Mouse (Mus musculus): ENCODE data around the gene 5730455P16Rik. TPM values are rescaled to one million over a fixed set of nuclear protein-coding genes. Genes with fewer than 3 reads are reported as not detected.
"Not testable (repeated sequence)": the region's sequence is repeated elsewhere in the genome, so short reads cannot be mapped to it uniquely, and the experiment has no call there.

5730455P16Rik gene
- 34.7 and 41.3 TPM in 2 replicates for polyA plus RNA-seq (2015; fragmentation: Nextera tagmentation; extraction: Ambion mirVana)

DNA sequence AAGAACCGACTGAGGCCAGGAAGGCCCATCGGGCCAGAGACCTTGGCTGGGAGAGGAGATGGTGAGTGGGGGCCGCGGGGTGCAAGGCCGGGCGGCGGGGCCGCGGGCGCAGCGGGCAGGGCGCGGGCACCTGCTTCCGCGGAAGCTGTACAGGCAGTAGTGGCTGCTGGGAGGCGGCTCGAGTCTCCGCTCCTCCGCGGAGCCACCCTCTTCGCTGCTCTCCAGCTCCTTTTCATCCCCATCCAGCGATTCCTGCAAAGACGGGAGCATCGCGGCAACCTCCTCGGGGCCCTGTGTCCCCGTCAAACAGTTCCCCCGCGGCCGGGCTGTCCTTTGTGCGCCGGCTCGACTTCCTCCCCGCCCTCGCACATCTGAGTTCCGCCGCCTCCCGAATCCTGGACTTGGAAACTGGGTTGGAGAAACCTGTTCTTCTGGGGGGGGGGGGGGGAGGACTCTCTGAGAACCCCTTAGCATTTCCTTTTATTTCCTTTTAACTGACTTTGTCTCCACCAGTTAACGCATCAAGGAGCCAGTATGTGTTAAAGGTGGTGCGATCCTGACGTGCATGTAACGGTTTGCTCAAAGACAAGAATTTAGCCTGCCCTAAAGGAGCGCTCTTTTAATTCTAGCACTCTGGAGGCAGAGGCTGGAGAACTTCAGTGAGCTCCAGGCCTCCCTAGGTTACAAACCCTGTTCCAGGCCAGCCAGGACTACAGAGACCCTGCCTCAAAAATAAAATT, at the start of gene 5730455P16Rik:
TSS of gene 5730455P16Rik (minus strand) at position 323 of the 740 bp plus-strand sequence.
- H3K4me1 ChIP-seq = peaks cover 28% of the 10 kb centered on the region
- peak within 1 kb of the TSS; percentile 94 for H3K4me3 ChIP-seq (replicated peaks)
- H3K4me2 ChIP-seq = peak within 1 kb of the TSS; percentile 82
- 2% methylated on average over 42 of the region's 43 CpGs for WGBS
- ATAC-seq (ENCODE audit: low FRiP score) = peak; percentile 85
- peaks cover 22% of the 10 kb centered on the region for H3K36me3 ChIP-seq
- peak within 1 kb of the TSS; percentile 95 for H3K27ac ChIP-seq (replicated peaks)
- H3K9me3 ChIP-seq (replicated peaks) = no peaks in the 10 kb centered on the region
- H3K9ac ChIP-seq (replicated peaks) = peak within 1 kb of the TSS; percentile 100
- H3K27me3 ChIP-seq (replicated peaks) = no peaks in the 10 kb centered on the region

DNA sequence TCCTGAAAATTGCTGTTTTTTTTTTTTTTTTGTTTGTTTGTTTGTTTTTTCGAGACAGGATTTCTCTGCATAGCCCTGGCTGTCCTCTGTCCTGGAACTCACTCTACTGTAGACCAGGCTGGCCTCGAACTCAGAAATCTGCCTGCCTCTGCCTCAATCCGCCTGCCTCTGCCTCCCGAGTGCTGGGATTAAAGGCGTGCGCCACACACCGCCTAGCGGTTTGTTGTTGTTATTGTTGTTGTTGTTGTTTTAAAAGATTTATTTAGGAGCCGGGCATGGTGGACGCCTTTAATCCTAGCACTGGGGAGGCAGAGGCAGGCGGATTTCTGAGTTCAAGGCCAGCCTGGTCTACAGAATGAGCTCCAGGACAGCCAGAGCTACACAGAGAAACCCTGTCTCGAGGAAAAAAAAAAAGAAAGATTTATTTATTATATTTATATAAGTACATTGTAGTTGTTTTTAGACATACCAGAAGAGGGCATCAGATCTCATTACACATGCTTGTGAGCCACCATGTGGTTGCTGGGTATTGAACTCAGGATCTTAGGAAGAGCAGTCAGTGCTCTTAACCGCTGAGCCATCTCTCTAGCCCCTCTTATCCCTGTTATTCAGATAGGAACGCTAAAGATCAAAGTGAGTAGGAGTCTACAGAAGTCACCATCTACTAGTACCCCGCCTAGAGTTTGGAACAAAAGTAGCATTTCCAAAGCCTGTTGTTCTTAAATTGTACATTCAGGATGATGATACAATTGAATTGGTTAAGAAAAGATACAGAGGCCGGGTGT, 48.4 kb upstream of the 5730455P16Rik start:
- not testable (repeated sequence) for ATAC-seq (ENCODE audit: low FRiP score); H3K9me3 ChIP-seq (replicated peaks)
- 85% methylated on average over 16 of the region's 16 CpGs for WGBS

DNA sequence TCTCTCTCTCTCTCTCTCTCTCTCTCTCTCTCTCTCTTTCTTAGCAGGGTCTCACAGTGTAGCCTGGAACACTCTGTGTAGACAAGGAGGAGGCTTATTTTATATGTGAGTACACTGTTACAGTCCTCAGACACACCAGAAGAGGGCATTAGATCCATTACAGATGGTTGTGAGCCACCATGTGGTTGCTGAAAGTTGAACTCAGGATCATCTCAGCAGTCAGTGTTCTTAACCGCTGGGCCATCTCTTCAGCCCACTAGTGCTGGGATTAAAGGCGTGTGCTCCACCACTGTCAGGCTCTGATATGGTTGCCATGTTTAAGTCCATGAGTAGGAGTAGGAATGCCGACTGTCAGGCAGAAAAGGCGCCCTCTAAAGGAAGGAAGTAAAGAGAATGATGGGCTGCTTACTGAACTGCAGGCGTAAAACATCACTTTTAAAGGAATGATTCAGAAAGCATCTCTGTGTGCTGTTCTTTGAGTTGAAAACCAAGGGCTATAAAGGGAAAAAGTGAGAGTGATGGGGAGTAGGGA, 47.5 kb upstream of the 5730455P16Rik start:
- ATAC-seq (ENCODE audit: low FRiP score) = no peak
- WGBS = 68% methylated on average over 5 of the region's 5 CpGs
- Histone ChIP-seq H3K36me3 (no peaks in the 10 kb centered on the region), H3K27me3 (replicated peaks) (no peaks in the 10 kb centered on the region), H3K4me2 (no peak overlapping the region), H3K4me1 (peaks cover 13% of the 10 kb centered on the region), H3K27ac (replicated peaks) (no peak overlapping the region), H3K9me3 (replicated peaks) (no peaks in the 10 kb centered on the region), H3K9ac (replicated peaks) (no peak overlapping the region), H3K4me3 (replicated peaks) (no peak overlapping the region)

More for the DNA sequence above, 48.4 kb upstream of the 5730455P16Rik start:
- not testable (repeated sequence) for H3K27ac ChIP-seq (replicated peaks); H3K27me3 ChIP-seq (replicated peaks); H3K36me3 ChIP-seq; H3K4me2 ChIP-seq; H3K9ac ChIP-seq (replicated peaks); H3K4me3 ChIP-seq (replicated peaks)
- peaks cover 16% of the 10 kb centered on the region for H3K4me1 ChIP-seq

DNA sequence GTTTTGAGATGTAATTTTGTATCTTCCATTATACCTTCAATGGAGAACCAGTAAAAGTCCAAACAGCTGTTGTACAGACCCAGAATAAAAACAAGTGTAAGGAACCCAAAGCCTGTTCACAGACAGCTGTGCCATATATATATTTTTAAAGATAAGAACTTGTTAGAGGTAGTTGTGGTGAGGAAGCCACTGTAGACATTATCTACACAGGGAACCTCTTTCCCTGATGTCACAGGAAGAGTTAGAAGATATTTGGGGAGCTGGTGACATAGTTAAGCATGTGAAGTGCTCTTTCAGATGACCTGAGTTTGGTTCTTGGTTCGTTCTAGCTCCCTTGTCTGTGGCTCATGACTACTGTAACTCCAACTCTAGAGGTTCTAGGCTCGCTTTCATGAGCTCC, 46.9 kb upstream of the 5730455P16Rik start:
- Histone ChIP-seq H3K27me3 (replicated peaks) (no peaks in the 10 kb centered on the region), H3K9ac (replicated peaks) (no peak overlapping the region), H3K27ac (replicated peaks) (no peak overlapping the region), H3K9me3 (replicated peaks) (no peaks in the 10 kb centered on the region), H3K36me3 (no peaks in the 10 kb centered on the region), H3K4me1 (peaks cover 9% of the 10 kb centered on the region), H3K4me2 (no peak overlapping the region), H3K4me3 (replicated peaks) (no peak overlapping the region)
- WGBS = 92% methylated on average over 2 of the region's 2 CpGs
- no peak for ATAC-seq (ENCODE audit: low FRiP score)

DNA sequence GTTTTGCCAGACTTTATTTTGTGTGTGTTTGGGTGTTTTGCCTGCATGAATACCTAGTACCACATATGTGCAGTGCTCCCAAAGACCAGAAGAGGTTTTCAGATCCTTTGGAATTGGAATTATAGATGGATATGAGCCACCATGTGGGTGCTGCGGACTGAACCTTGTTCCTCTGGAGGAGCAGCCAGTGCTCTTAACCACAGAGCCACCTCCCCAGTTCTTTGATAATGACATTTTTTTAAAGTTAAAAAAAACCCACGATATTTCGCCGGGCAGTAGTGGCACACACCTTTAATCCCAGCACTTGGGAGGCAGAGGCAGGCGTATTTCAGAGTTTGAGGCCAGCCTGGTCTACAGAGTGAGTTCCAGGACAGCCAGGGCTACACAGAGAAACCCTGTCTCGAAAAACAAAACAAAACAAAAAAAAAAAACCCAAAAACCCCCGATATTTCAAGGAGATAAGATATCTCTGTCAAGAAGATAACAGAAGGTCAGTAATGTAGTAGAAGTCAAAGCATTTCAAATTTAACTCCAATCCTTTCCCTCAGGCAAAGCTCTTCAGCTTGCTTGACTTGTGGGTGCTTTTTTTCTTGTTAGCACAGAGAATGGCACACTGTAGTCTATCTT, 43.7 kb upstream of the 5730455P16Rik start:
- Histone ChIP-seq H3K9me3 (replicated peaks) (no peaks in the 10 kb centered on the region), H3K4me1 (no peaks in the 10 kb centered on the region), H3K4me2 (no peak overlapping the region), H3K9ac (replicated peaks) (no peak overlapping the region), H3K27ac (replicated peaks) (no peak overlapping the region), H3K36me3 (peaks cover 8% of the 10 kb centered on the region), H3K4me3 (replicated peaks) (no peak overlapping the region), H3K27me3 (replicated peaks) (no peaks in the 10 kb centered on the region)
- no peak for ATAC-seq (ENCODE audit: low FRiP score)
- 84% methylated on average over 7 of the region's 7 CpGs for WGBS

DNA sequence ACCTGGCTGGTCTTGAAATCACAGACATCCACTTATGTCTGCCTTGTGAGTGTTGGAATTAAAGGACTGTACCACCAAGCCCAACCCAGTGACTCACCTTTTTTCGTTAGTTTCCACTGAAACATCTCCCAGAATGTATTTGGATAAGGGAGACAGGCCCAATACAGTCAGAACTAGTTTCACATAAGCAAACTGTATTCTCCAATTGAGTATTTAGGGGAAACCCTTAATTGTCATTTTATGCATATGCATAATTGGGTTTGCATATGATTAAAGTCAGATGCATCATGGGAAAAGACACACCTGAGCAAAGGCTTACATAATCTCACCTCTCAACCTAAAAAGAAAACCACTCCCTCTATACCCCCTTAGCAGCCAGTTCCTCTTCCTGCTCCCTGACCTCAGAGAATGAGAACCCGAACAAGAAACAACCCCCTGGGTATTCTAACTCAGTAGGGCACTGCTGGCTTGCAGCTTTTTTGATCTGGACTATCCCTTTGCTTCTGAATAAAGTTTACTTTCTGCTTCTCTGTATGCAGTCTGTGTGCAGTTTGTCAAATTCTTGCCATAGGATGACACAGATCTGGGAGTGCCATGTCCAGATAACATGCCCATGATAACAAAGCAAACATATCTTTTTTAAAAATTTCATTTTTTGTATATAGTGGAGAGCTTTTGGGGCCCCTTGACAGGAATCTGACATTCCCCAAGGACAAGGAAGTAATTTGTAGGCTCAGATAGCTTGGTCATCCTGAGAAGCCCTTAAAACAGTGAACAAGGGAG, 42.6 kb upstream of the 5730455P16Rik start:
- Histone ChIP-seq H3K27ac (replicated peaks) (no peak overlapping the region), H3K9me3 (replicated peaks) (no peaks in the 10 kb centered on the region), H3K36me3 (peaks cover 15% of the 10 kb centered on the region), H3K9ac (replicated peaks) (no peak overlapping the region), H3K27me3 (replicated peaks) (no peaks in the 10 kb centered on the region), H3K4me1 (no peaks in the 10 kb centered on the region), H3K4me3 (replicated peaks) (no peak overlapping the region), H3K4me2 (no peak overlapping the region)
- ATAC-seq (ENCODE audit: low FRiP score) = no peak
- 79% methylated on average over 2 of the region's 2 CpGs for WGBS

DNA sequence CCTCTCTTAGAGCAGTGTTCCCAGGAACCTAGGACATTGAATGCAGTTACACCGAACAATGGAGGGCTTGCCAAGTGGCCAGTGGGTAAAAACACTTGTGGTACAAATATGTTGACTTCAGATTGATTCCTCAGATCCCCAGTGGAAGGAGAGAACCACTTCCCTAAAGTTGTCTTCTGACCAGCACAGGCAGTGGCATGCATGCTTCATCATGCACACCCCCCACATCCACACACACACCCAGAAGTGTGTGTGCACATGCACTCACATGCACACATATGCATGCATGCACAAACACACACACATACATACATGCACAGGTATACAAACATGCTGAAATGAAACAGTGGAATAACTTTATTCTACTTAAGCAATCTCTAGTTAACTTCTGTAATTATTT, 41.9 kb upstream of the 5730455P16Rik start:
- Histone ChIP-seq H3K9me3 (replicated peaks) (no peaks in the 10 kb centered on the region), H3K9ac (replicated peaks) (no peak overlapping the region), H3K27ac (replicated peaks) (no peak overlapping the region), H3K4me1 (no peaks in the 10 kb centered on the region), H3K27me3 (replicated peaks) (no peaks in the 10 kb centered on the region), H3K4me2 (no peak overlapping the region), H3K36me3 (peaks cover 21% of the 10 kb centered on the region), H3K4me3 (replicated peaks) (no peak overlapping the region)
- ATAC-seq (ENCODE audit: low FRiP score) = no peak
- WGBS = 85% methylated on average over 1 of the region's 1 CpGs

DNA sequence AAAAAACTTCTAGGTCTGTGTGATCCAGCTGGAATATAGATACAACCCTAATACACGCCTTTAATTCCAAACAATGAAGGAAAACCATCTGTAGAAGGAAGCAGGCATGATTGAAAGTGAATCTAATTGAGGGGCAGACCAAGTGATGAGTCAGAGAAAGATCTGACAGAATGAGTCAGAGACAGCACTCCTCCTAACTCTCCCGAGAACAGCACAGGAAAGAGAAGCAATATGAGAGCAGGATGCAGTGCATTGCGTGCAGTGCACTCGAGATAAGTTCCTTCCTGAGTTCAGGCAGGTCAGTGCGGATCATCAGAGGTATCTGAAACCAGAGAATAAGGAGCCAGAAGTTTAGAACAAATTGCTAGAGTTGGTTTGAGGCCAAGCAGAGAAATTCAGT, 39.3 kb upstream of the 5730455P16Rik start:
- WGBS = 96% methylated on average over 5 of the region's 5 CpGs
- peaks cover 26% of the 10 kb centered on the region for H3K36me3 ChIP-seq
- H3K4me2 ChIP-seq = no peak overlapping the region
- H3K9ac ChIP-seq (replicated peaks) = no peak overlapping the region
- H3K4me1 ChIP-seq = no peaks in the 10 kb centered on the region
- H3K4me3 ChIP-seq (replicated peaks) = no peak overlapping the region
- no peaks in the 10 kb centered on the region for H3K27me3 ChIP-seq (replicated peaks)
- H3K9me3 ChIP-seq (replicated peaks) = no peaks in the 10 kb centered on the region
- no peak for ATAC-seq (ENCODE audit: low FRiP score)
- H3K27ac ChIP-seq (replicated peaks) = no peak overlapping the region

DNA sequence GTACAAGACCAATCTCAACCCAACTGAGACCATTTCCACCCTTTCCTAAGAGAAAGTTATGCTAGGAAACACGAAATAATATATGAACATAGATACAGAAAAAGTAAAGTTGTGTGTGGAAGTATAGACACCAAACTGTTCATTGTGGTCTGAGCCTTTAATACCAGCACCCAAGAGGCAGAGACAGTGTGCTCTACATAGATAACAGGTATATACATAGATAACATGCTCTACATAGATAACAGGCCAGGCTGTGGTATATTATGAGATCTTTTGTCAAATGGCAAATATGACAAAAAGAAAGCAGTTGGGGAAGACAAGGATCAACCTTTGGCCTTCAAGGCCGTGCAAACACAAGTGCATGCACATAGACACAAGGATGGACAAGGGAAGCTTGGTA, 32.5 kb upstream of the 5730455P16Rik start:
- H3K36me3 ChIP-seq = peaks cover 53% of the 10 kb centered on the region
- no peak overlapping the region for H3K27ac ChIP-seq (replicated peaks)
- H3K9ac ChIP-seq (replicated peaks) = no peak overlapping the region
- 93% methylated on average over 2 of the region's 2 CpGs for WGBS
- H3K4me3 ChIP-seq (replicated peaks) = no peak overlapping the region
- no peaks in the 10 kb centered on the region for H3K9me3 ChIP-seq (replicated peaks)
- no peak for ATAC-seq (ENCODE audit: low FRiP score)
- no peaks in the 10 kb centered on the region for H3K27me3 ChIP-seq (replicated peaks)
- no peaks in the 10 kb centered on the region for H3K4me1 ChIP-seq
- no peak overlapping the region for H3K4me2 ChIP-seq

DNA sequence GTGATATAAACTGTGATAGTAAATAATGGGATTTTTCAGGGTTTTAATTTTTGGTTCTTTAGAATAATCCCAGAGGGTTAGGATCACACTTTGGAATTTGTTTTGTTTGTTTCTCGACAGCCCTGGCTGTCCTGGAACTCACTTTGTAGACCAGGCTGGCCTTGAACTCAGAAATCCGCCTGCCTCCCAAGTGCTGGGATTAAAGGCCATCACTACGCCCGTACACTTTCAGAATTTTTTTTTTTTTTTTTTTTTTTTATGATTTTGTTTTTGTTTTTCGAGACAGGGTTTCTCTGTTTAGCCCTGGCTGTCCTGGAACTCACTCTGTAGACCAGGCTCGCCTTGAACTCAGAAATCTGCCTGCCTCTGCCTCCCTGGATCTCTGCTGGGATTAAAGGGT, 30.0 kb upstream of the 5730455P16Rik start:
- WGBS = 99% methylated on average over 6 of the region's 6 CpGs
- not testable (repeated sequence) for H3K4me3 ChIP-seq (replicated peaks); H3K9ac ChIP-seq (replicated peaks); H3K27me3 ChIP-seq (replicated peaks); ATAC-seq (ENCODE audit: low FRiP score); H3K4me2 ChIP-seq; H3K4me1 ChIP-seq; H3K9me3 ChIP-seq (replicated peaks); H3K27ac ChIP-seq (replicated peaks)
- peaks cover 55% of the 10 kb centered on the region for H3K36me3 ChIP-seq

DNA sequence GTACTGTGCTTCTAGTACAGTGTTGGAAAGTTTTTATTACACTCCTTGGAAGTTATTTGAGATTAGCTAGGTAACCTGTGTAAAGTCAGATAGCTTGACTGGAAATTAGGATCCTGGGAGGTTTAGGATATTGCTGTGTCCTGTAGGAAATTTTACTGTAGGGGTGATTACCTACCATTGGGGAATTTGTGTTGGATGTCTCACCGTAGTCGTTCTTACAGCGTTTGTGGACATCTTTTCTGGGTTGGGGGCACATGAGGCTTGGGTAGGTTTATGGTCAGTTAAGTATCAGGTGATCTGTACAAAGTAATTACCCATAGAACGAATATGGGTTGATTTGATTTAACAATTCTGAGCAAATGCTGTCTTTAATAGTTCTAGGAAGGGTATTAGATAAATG, 18.8 kb upstream of the 5730455P16Rik start:
- no peak overlapping the region for H3K9ac ChIP-seq (replicated peaks)
- no peaks in the 10 kb centered on the region for H3K4me1 ChIP-seq
- H3K4me2 ChIP-seq = no peak overlapping the region
- no peak for ATAC-seq (ENCODE audit: low FRiP score)
- whole genome bisulfite sequencing = 89% methylated on average over 4 of the region's 4 CpGs
- peaks cover 52% of the 10 kb centered on the region for H3K36me3 ChIP-seq
- no peaks in the 10 kb centered on the region for H3K27me3 ChIP-seq (replicated peaks)
- no peak overlapping the region for H3K4me3 ChIP-seq (replicated peaks)
- H3K27ac ChIP-seq (replicated peaks) = no peak overlapping the region
- H3K9me3 ChIP-seq (replicated peaks) = no peaks in the 10 kb centered on the region
